ENCODE assay signal across 19 mouse cellular contexts in the genomic region with DNA sequence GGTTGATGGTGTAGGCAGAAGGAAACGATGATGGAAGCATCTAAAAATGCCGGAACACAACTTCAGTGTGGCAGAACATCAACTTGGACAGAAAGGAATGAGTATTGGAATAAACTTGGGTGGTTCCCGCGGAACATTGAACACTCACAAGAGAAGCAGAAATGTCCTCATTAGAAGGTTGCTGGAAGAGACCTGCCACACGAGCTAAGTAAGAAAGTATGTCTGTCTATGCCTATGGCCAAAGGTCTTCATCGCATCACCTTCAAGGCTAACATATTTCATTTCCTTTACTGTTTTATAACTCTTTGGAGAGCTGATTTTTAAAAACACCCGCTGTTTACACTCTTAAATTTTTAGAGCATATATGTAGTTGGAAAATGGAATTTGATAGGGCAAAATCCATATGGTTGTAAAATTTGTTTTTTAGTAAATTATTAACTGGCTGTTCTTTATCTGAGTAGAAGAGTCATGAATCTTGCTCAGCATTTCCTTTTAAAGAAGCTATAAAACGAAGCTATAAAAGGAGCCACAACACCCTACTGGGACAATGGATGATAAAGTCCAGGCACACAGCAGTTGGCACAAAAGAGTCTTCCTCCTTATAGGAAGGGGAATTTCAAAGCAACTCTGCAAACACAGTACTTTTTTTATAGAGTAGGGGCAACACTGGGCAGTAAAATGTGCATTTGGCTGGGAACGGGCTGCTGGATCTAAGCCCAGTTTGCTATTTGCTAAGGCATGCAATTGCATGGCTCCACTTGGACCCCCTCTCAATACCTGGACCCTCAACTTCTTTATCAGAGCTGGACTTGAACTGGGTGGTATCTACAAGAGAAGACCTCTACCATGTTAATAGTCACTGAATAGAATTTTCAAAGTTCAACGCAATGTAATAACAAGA. TPM values are rescaled to one million over a fixed set of nuclear protein-coding genes. Genes with fewer than 3 reads are reported as not detected.
A peak's percentile ranks its signal among the peaks of the same experiment; 100 is the strongest.
DNase-seq lines count a peak whose midpoint lies in the region; ATAC-seq and TF ChIP-seq lines count a peak whose summit lies in the region.
"Had no signal": no experiment of that assay in that cellular context is flagged by ENCODE, and none has a peak within 500 bp of the region (broad histone marks: within the 10 kb centered on the region; RNA-seq: fewer than 3 reads in every experiment).

No protein-coding gene starts in this region.

- no peaks in the 10 kb centered on the region for H3K36me3 ChIP-seq in kidney, postnatal 0 days (ENCODE audit: insufficient read depth, low read length)
- no peaks in the 10 kb centered on the region for H3K36me3 ChIP-seq in CH12.LX (replicated peaks in 1 of 2; ENCODE audit: control insufficient read depth in 1 of 2, insufficient read depth in 1 of 2, low read length in 1 of 2)
- H3K36me3 ChIP-seq in intestine, postnatal 0 days (ENCODE audit: control insufficient read depth, insufficient read depth), result no peaks in the 10 kb centered on the region
- H3K36me3 ChIP-seq in hindbrain, postnatal 0 days (ENCODE audit: insufficient read depth, low read length), result no peaks in the 10 kb centered on the region
- H3K36me3 ChIP-seq: embryonic facial prominence, embryonic 10.5 days; heart, embryonic 12.5 days; hindbrain, embryonic 12.5 days had no signal

- H3K27ac ChIP-seq in kidney, postnatal 0 days, result no peak overlapping the region
- H3K27ac ChIP-seq in CH12.LX (ENCODE audit: insufficient read depth, low read depth), result no peak overlapping the region
- H3K27ac ChIP-seq in intestine, postnatal 0 days (ENCODE audit: low read depth, low read length), result peak overlapping the region; percentile 69; the same call in 1 of the 2 replicates
- H3K27ac ChIP-seq in hindbrain, postnatal 0 days, result no peak overlapping the region
- H3K27ac ChIP-seq: embryonic facial prominence, embryonic 10.5 days; forebrain, embryonic 13.5 days; hindbrain, embryonic 12.5 days had no signal

- no peak overlapping the region for H3K4me3 ChIP-seq in kidney, postnatal 0 days (replicated peaks; ENCODE audit: low read depth, low read length)
- H3K4me3 ChIP-seq in CH12.LX (replicated peaks in 1 of 3; ENCODE audit: low read depth in 2 of 3, low read length in 2 of 3, poor library complexity in 1 of 3), result peak overlapping the region in 1 of 3 experiments; percentile 18
- H3K4me3 ChIP-seq in intestine, postnatal 0 days (ENCODE audit: low read depth, low read length), result no peak overlapping the region
- H3K4me3 ChIP-seq in hindbrain, postnatal 0 days (ENCODE audit: low read length), result no peak overlapping the region
- H3K4me3 ChIP-seq: embryonic facial prominence, embryonic 10.5 days; forebrain, embryonic 13.5 days; heart, embryonic 12.5 days; hindbrain, embryonic 12.5 days had no signal

- no peak for TF ChIP-seq EP300 in CH12.LX (IDR thresholded peaks at IDR 0.05; ENCODE audit: low read length)

- H3K4me2 ChIP-seq in kidney, postnatal 0 days (ENCODE audit: low read length), result no peak overlapping the region
- H3K4me2 ChIP-seq in CH12.LX (ENCODE audit: insufficient read depth, low read depth, poor library complexity, severe bottlenecking), result peak overlapping the region; percentile 22
- peak overlapping the region; percentile 43 for H3K4me2 ChIP-seq in intestine, postnatal 0 days (replicated peaks; ENCODE audit: low read depth)
- H3K4me2 ChIP-seq in hindbrain, postnatal 0 days (ENCODE audit: low read depth, low read length), result no peak overlapping the region
- H3K4me2 ChIP-seq: forebrain, embryonic 13.5 days; heart, embryonic 12.5 days; hindbrain, embryonic 12.5 days had no signal

- no peak for TF ChIP-seq RAD21 in CH12.LX (IDR thresholded peaks at IDR 0.05; ENCODE audit: low read depth, low read length)

- H3K4me1 ChIP-seq in kidney, postnatal 0 days (replicated peaks; ENCODE audit: insufficient read depth, low read length), result no peaks in the 10 kb centered on the region
- no peaks in the 10 kb centered on the region for H3K4me1 ChIP-seq in CH12.LX (ENCODE audit: control insufficient read depth in 1 of 2, insufficient read depth in 2 of 2)
- H3K4me1 ChIP-seq in intestine, postnatal 0 days (replicated peaks; ENCODE audit: control insufficient read depth, insufficient read depth, low read length), result no peaks in the 10 kb centered on the region
- H3K4me1 ChIP-seq in hindbrain, postnatal 0 days (ENCODE audit: insufficient read depth, low read length), result no peaks in the 10 kb centered on the region
- H3K4me1 ChIP-seq: embryonic facial prominence, embryonic 10.5 days; forebrain, embryonic 13.5 days; heart, embryonic 12.5 days; hindbrain, embryonic 12.5 days had no signal

- no peak for TF ChIP-seq POLR2A in CH12.LX (IDR thresholded peaks at IDR 0.05; ENCODE audit: low read depth, low read length)
- TF ChIP-seq POLR2A in brain, embryonic 14.5 days (IDR thresholded peaks at IDR 0.05; ENCODE audit: borderline replicate concordance, extremely low read depth, insufficient read depth, insufficient read length, poor library complexity, severe bottlenecking), result no peak

- DNase-seq in kidney, postnatal 0 days (ENCODE audit: low spot score), result peak; percentile 56
- no peak for DNase-seq in kidney, adult 11 months
- no peak for DNase-seq in CH12.LX (ENCODE audit: extremely low read depth)
- peak; percentile 23 for DNase-seq in brain, embryonic 14.5 days (ENCODE audit: low read depth)
- no peak for DNase-seq in thymus, adult 18-20 months
- no peak for DNase-seq in T-cell, adult 2 months (ENCODE audit: low spot score)
- DNase-seq in hindbrain, postnatal 0 days (ENCODE audit: low spot score), result no peak
- DNase-seq: adrenal gland, postnatal 10 days; cerebellum, adult 11-12 months; cerebellum, adult 9-10 months; forebrain, postnatal 0 days; gastrocnemius, postnatal 14 days; heart, postnatal 4 days had no signal

- H3K9ac ChIP-seq in kidney, postnatal 0 days (ENCODE audit: low read depth, low read length), result no peak overlapping the region
- no peak overlapping the region; the same call in 1 of the 2 replicates for H3K9ac ChIP-seq in CH12.LX (ENCODE audit: insufficient read depth, low read depth)
- H3K9ac ChIP-seq in intestine, postnatal 0 days (ENCODE audit: low read depth, low read length), result no peak overlapping the region
- H3K9ac ChIP-seq in hindbrain, postnatal 0 days (replicated peaks; ENCODE audit: low read length), result no peak overlapping the region
- H3K9ac ChIP-seq: forebrain, embryonic 13.5 days; forebrain, postnatal 0 days; heart, embryonic 12.5 days; hindbrain, embryonic 12.5 days had no signal

- in situ Hi-C loops in CH12.LX (cut with MboI; ENCODE audit: low pct_ligation_motif_present, low pct_unique_long_range_greater_than_20kb, low sequenced_read_pairs), result no loop called here

- WGBS in kidney, postnatal 0 days, result 72% methylated on average over 10 of the region's 10 CpGs
- WGBS in intestine, postnatal 0 days, result 39% methylated on average over 10 of the region's 10 CpGs
- WGBS in hindbrain, postnatal 0 days, result 82% methylated on average over 10 of the region's 10 CpGs

- no peak for TF ChIP-seq CTCF in kidney, postnatal 0 days (IDR thresholded peaks at IDR 0.05; ENCODE audit: low read depth)
- no peak for TF ChIP-seq CTCF in CH12.LX (conservative IDR thresholded peaks at IDR 0.05 in 1 of 2, IDR thresholded peaks at IDR 0.05 in 1 of 2; ENCODE audit: low read depth in 2 of 2, low read length in 2 of 2)
- no peak for TF ChIP-seq CTCF in brain, embryonic 14.5 days (IDR thresholded peaks at IDR 0.05; ENCODE audit: borderline replicate concordance, extremely low read depth, insufficient read depth, insufficient read length)
- TF ChIP-seq CTCF in intestine, postnatal 0 days (IDR thresholded peaks at IDR 0.05; ENCODE audit: low read depth), result no peak
- no peak for TF ChIP-seq CTCF in hindbrain, postnatal 0 days (IDR thresholded peaks at IDR 0.05; ENCODE audit: low read depth)

- H3K9me3 ChIP-seq in kidney, postnatal 0 days (replicated peaks; ENCODE audit: low read length), result no peaks in the 10 kb centered on the region
- H3K9me3 ChIP-seq in CH12.LX (replicated peaks; ENCODE audit: low read length), result no peaks in the 10 kb centered on the region
- H3K9me3 ChIP-seq in intestine, postnatal 0 days (ENCODE audit: control insufficient read depth), result no peaks in the 10 kb centered on the region
- H3K9me3 ChIP-seq in hindbrain, postnatal 0 days (ENCODE audit: low read length), result no peaks in the 10 kb centered on the region
- H3K9me3 ChIP-seq: embryonic facial prominence, embryonic 10.5 days; forebrain, embryonic 13.5 days; heart, embryonic 12.5 days; hindbrain, embryonic 12.5 days had no signal

- dilution Hi-C loops in CH12.LX (cut with MboI; ENCODE audit: extremely low pct_ligation_motif_present, extremely low pct_unique_long_range_greater_than_20kb, low sequenced_read_pairs), result no loop called here

- no peaks in the 10 kb centered on the region for H3K79me2 ChIP-seq in CH12.LX (replicated peaks; ENCODE audit: control insufficient read depth, extremely low read depth, insufficient read depth, poor library complexity, severe bottlenecking)

- H3K27me3 ChIP-seq in kidney, postnatal 0 days (ENCODE audit: insufficient read depth, low read length), result no peaks in the 10 kb centered on the region
- H3K27me3 ChIP-seq in CH12.LX (replicated peaks), result no peaks in the 10 kb centered on the region
- no peaks in the 10 kb centered on the region for H3K27me3 ChIP-seq in intestine, postnatal 0 days (replicated peaks; ENCODE audit: control insufficient read depth, insufficient read depth, low read length)
- no peaks in the 10 kb centered on the region for H3K27me3 ChIP-seq in hindbrain, postnatal 0 days (ENCODE audit: insufficient read depth, low read length)
- H3K27me3 ChIP-seq: forebrain, embryonic 13.5 days; heart, embryonic 12.5 days; hindbrain, embryonic 12.5 days had no signal

- ATAC-seq in kidney, postnatal 0 days (replicated peaks; ENCODE audit: low FRiP score, low read depth), result no peak
- peak; percentile 98 for ATAC-seq in intestine, postnatal 0 days
- ATAC-seq in hindbrain, postnatal 0 days, result no peak
- ATAC-seq: forebrain, embryonic 13.5 days; forebrain, postnatal 0 days; hindbrain, embryonic 16.5 days had no signal

TF ChIP-seq in CH12.LX, 34 proteins besides CTCF, POLR2A, EP300 and RAD21 (continues in another document):
- TF ChIP-seq ZC3H11A (IDR thresholded peaks at IDR 0.05; ENCODE audit: low read depth, low read length) (no peak), POLR2AphosphoS2 (IDR thresholded peaks at IDR 0.05; ENCODE audit: low read depth, low read length) (no peak), ETS1 (conservative IDR thresholded peaks at IDR 0.05; ENCODE audit: low read depth, low read length) (no peak), CHD1 (IDR thresholded peaks at IDR 0.05; ENCODE audit: low read depth, low read length) (no peak), ZNF384 (IDR thresholded peaks at IDR 0.05; ENCODE audit: low read depth, low read length) (no peak)

RNA-seq across cellular contexts. Expression of a gene that starts 14.4 kb away (rescaled TPM):
- polyA plus RNA-seq in kidney, postnatal 0 days (2015; fragmentation: Nextera tagmentation; extraction: Ambion mirVana), result 64.1 and 65.7 TPM in 2 replicates
- 7.0 and 10.8 TPM in 2 replicates for total RNA-seq in CH12.LX (2012; rRNA removed)
- 1.2 and 1.6 TPM in 2 replicates for total RNA-seq in CH12.LX (2014; rRNA removed)
- 1.8 and 2.4 TPM in 2 replicates for polyA plus RNA-seq in CH12.LX (2012; ENCODE audit: insufficient read length, low read depth)
- polyA plus RNA-seq in brain, embryonic 14.5 days (2012; rRNA removed), result 47.5 and 51.4 TPM in 2 replicates
- polyA plus RNA-seq in intestine, postnatal 0 days (2015; fragmentation: Nextera tagmentation; extraction: Ambion mirVana), result 88.3 and 92.9 TPM in 2 replicates
- total RNA-seq in hindbrain, postnatal 0 days (2014; rRNA removed), result 123 and 126 TPM in 2 replicates
- polyA plus RNA-seq in hindbrain, postnatal 0 days (2015; fragmentation: Nextera tagmentation; extraction: Ambion mirVana), result 102 and 105 TPM in 2 replicates

Comparison
In these comparisons a context has a peak if more than half of its experiments do, and no peak if none do; other contexts are left out.
1. DNase-seq: peak in kidney, postnatal 0 days (single experiment) and brain, embryonic 14.5 days (single experiment); none in kidney, adult 11 months (single experiment), CH12.LX (single experiment), thymus, adult 18-20 months (0 of 2), T-cell, adult 2 months (single experiment) and hindbrain, postnatal 0 days (single experiment).
2. H3K4me2 ChIP-seq: peak in CH12.LX (single experiment) and intestine, postnatal 0 days (single experiment); none in kidney, postnatal 0 days (single experiment) and hindbrain, postnatal 0 days (single experiment).
3. RNA of a gene that starts 14.4 kb away (polyA plus RNA-seq): 102 to 105 TPM in hindbrain, postnatal 0 days, 88.3 to 92.9 TPM in intestine, postnatal 0 days, 64.1 to 65.7 TPM in kidney, postnatal 0 days and 47.5 to 51.4 TPM in brain, embryonic 14.5 days; 1.8 to 2.4 TPM in CH12.LX; every median in the first group is over 10 times any median in the second.